Mouse (Mus musculus) liver, embryonic 14.5 days (tissue): ENCODE results near the gene Arhgap17.

Experiments
- CTCF ChIP-seq: IDR thresholded peaks from 2 replicates; pipeline ENCODE4 v1.5.1; 2016; ENCODE audit warnings: antibody characterized with exemption, low read depth, control low read depth
- EP300 ChIP-seq: IDR thresholded peaks from 2 replicates; pipeline ENCODE4 v1.6.1; 2016; ENCODE audit warnings: antibody characterized with exemption, low read depth

DNA sequence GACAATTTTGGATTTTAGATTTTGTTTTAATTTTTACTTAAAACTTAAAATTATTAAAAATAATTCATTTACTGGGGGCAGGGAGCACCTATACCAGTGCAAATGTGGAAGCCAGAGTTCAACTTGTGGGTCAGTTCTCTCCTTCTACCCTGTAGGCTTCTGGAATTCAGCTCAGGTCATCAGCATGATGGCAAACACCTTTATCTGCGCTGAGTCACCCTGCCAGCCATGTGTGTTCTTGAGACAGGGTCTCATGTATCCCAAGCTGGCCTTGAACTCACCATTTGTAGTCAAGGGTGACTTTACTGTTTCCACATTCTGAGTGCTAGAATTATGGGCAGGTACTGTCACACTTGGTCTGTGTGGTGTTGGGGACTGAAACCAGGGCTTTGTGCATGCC, 45.6 kb downstream of the Arhgap17 start:
- TF ChIP-seq CTCF = no peak
- TF ChIP-seq EP300 = no peak
